Mouse (Mus musculus): ENCODE measurements around the gene Cfap46.

DNA sequence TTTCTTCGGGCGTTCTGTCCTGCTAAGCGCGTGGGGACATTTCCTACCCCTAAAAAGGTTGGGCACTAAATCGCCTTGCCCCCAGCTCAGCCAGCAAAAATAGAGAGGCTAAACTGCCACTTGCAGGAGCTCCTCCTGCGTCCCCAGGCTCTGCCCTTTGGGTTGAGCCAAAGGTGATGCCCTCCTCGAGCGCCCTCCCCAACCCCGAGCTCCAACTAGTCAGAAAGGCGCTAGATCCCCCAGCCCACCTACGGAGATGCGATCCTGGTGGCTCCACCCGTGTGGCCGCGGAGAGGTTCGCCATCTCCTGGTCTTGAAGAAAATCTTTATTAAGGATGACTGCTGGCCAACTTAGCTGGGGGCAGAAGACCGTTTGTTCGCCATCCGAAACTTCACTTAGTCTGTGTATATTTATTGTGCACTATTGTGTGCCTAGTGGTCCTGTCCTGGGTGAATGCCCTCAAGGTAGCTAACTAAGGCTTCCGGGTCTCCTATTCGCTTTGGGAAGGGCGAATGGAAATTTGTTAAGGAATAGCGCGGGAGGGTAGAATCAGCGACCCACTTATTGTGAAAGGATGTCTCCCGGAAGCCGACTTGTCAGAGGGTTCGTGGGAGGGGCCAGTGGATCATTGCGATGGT is 98.3 kb downstream of the Cfap46 start:
- TF ChIP-seq CTCF (IDR thresholded peaks at IDR 0.05; ENCODE audit: low read depth, low read length) = peak; percentile 13
- no peak for TF ChIP-seq EP300 (IDR thresholded peaks at IDR 0.05; ENCODE audit: insufficient read depth, low read depth, low read length)
- no peak for TF ChIP-seq POLR2A (IDR thresholded peaks at IDR 0.05; ENCODE audit: insufficient read depth, low read length)
